Mouse (Mus musculus) bone marrow macrophage, adult 2 months (primary cell): ENCODE results near the gene Ckap2l. TPM values are rescaled to one million over a fixed set of nuclear protein-coding genes. Genes with fewer than 3 reads are reported as not detected.

Experiments
- H3K27ac ChIP-seq: 2 replicates; pipeline ENCODE4 v1.5.1; 2012; ENCODE audit warnings: low read depth, low read length; ENCODE audit not compliant: insufficient read depth
- H3K4me1 ChIP-seq: 2 replicates; pipeline ENCODE4 v1.6.1; 2012; ENCODE audit warnings: low read length; ENCODE audit not compliant: control insufficient read depth, insufficient read depth
- H3K4me3 ChIP-seq: 2 replicates; pipeline ENCODE4 v1.5.1; 2012; ENCODE audit warnings: mild to moderate bottlenecking, low read length, moderate library complexity; ENCODE audit not compliant: insufficient read depth
- CTCF ChIP-seq: IDR thresholded peaks from 2 replicates; pipeline ENCODE4 v1.5.1; 2012; ENCODE audit warnings: low read depth, mild to moderate bottlenecking, low read length, moderate library complexity
- POLR2A ChIP-seq: IDR thresholded peaks from 2 replicates; pipeline ENCODE4 v1.6.1; 2012; ENCODE audit warnings: mild to moderate bottlenecking, low read depth, low read length, borderline replicate concordance
- polyA plus RNA-seq: library from polyadenylated mRNA; stranded (reverse); fragments of >200 nt; gene quantifications from 2 replicates; pipeline ENCODE4 v1.2.4, GENCODE M21; 2012; ENCODE audit not compliant: missing spikeins, insufficient read depth, insufficient read length

The Ckap2l gene
- 22.2 and 24.5 TPM in 2 replicates for polyA plus RNA-seq

DNA sequence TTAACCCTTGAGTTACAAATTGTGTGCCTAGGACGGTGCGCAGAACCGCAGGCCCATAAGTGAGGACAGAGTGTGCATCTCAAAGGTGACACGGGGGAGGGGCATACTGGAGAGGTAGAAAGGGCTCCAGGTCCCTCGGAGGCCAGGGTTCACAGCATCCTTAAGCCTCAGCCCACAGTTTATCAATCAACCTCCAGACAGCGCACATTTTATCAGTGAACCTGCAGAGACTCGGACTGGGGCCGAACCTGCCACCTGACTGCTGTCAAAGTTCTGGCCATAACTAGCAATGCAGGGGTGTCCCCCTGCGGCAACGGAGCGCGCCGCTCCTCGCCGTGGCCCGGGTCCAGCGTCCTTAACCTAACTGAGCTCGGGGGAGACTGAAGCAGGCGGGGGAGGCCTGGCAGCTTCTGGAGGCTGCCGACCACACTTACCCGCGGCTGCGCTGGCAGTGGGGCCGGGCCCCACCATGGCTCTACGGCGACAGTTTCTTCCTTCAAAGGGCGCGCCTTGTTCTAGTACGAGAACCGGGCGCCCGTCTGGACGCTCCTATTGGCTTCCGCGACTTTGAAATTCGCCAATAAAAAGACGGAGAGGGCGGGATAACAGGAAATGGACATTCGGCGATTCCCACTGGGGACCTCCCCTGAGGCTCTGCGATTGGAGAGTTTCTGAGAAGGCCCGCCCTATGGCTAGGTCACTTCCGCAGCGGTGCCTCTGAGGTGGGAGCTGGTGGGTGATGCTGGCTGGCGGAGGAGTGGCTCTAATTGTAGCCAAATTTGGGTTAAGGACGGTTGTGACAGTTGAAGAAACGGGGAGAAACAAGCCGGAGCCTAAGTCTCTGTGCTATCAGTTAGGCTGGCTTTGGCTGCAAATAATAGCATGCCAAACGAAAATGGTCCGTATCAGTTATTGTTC, at the start of gene Ckap2l:
Gene Ckap2l (minus strand): TSS at position 542 of the 918 bp plus-strand sequence.
- peaks cover 4% of the 10 kb centered on the region; the same call in 1 of the 2 replicates for H3K4me1 ChIP-seq
- H3K4me3 ChIP-seq = peak within 1 kb of the TSS; percentile 90
- TF ChIP-seq POLR2A (no peak), CTCF (no peak)
- peak within 1 kb of the TSS; percentile 79 for H3K27ac ChIP-seq

DNA sequence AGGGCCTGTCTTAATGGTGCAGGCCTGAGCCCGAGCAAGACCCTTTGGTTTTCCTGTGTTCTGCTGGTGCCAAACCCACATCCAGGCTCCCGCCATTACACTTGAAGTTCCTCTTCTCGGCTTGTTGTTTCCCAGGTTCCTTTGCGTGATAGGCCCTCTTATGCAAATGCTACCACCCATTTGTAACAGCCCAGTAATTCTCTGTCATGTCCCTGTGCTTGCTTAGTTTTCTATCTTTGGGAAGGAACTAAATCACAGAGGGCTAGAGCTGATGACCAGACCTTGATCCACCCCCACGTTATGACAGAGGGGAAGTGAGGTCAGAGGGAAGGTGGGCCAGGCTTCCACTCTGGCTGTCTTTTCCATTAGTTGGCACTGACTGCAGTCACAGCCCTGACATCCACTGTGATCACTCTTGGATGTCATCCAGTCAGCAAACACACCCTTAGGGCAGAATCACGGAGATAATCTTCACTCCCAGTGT, 41.2 kb upstream of the Ckap2l start:
- Histone ChIP-seq H3K4me3 (no peak overlapping the region), H3K4me1 (peaks cover 25% of the 10 kb centered on the region), H3K27ac (peak overlapping the region; percentile 67)
- TF ChIP-seq POLR2A (no peak), CTCF (no peak)

DNA sequence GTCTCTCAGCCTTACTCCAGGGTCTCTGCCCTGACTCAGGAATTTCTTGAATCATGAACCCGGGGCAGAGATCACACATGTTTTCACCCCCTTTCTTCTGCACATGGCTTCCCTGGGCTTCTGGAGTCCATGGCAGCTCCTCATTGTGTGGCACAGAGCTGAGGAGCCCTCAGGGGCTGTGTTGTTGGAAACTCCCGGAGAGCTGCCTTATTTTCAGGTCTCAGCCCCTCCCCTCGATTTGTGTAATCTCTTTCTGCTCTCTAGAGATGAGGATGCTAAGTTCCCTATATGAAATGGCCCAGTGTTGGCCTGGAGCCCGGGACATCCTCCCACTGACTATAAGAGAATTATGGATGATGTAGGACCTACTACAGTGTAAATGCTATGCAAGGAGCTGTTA, 36.5 kb upstream of the Ckap2l start:
- peaks cover 32% of the 10 kb centered on the region for H3K4me1 ChIP-seq
- TF ChIP-seq CTCF = no peak
- TF ChIP-seq POLR2A = no peak
- no peak overlapping the region for H3K4me3 ChIP-seq
- no peak overlapping the region for H3K27ac ChIP-seq

DNA sequence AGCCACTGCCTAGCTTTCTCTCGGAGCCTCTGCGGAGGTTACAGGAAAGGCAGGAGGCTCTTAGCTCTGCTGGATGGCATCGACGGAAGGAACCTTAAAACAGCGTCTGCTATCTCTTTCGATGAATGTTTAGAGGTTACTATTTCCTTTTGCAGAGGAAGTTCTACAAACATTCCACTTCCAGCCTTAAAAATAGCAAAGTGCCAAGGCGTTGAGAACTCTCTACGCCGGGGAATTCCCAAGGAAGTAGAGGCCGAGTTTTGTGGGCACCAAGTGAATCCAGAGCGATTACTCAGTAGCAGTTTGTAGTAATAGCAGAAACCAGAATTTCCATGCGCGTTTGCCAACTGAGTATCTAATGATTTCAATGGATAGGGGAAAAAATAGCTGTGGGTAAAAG, 33.5 kb upstream of the Ckap2l start:
- peaks cover 24% of the 10 kb centered on the region for H3K4me1 ChIP-seq
- H3K27ac ChIP-seq = no peak overlapping the region
- H3K4me3 ChIP-seq = no peak overlapping the region
- TF ChIP-seq CTCF (no peak), POLR2A (no peak)

DNA sequence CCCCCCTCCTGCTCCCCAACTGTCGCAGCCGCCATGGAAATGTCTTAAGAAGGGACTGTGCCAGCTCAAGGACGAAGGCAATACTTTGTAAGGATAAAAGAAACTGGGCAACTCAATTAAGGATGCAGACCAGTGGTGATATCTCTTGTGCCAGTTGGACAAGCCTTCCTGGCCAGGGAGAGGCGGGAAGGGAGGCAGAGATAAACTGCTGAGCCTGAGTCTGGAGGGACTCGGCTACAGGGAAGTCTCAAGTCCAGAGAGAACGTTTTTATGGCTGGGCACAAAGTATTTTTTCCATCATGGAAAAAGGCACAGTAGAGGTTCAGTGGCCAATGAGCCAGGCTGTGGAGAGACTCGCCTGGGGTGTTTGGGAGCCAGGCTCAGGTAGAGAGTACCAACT, 33.0 kb upstream of the Ckap2l start:
- Histone ChIP-seq H3K4me3 (no peak overlapping the region), H3K4me1 (peaks cover 24% of the 10 kb centered on the region), H3K27ac (no peak overlapping the region)
- TF ChIP-seq POLR2A = no peak

DNA sequence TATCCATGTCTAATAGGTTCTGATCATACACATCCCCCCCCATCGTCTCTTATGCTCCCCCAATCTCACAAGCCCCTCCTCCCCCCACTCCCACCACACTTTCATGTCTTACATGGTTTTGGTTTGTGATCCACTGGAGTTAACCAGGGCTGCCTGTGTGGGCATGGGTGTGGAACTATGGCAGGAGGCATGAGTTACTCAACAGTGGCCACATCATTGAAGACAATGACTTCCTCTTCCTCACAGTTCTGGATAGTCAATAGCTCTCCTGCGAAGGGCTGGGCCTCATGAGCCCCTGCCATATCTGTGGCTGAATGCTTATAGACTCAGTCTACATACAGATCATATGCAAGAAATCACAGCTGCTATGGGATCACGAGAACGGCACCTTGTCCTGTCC, 31.2 kb upstream of the Ckap2l start:
- TF ChIP-seq POLR2A = no peak
- no peak for TF ChIP-seq CTCF
- Histone ChIP-seq H3K27ac (no peak overlapping the region), H3K4me3 (no peak overlapping the region), H3K4me1 (peaks cover 22% of the 10 kb centered on the region)

DNA sequence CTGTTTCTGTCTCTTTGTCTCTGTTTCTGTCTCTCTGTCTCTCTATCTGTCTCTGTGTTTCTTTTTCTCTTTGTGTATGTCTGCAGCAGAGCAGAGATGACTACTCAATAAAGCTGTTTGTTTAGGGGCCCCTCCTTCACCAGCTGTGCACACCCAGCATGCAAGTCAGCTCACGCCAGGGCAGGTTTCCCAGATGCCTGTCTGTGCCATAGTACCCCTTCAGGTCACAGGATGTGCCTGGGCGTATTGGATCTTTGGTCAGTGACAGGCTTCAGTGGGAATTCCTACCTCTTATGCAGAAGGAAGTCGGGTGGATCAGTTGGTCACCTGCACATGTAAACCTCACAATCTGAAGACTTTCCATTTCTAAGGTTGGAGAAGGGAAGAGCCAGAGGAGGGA, 27.2 kb upstream of the Ckap2l start:
- H3K4me3 ChIP-seq = no peak overlapping the region
- H3K4me1 ChIP-seq = peaks cover 16% of the 10 kb centered on the region
- TF ChIP-seq CTCF = no peak
- H3K27ac ChIP-seq = no peak overlapping the region

DNA sequence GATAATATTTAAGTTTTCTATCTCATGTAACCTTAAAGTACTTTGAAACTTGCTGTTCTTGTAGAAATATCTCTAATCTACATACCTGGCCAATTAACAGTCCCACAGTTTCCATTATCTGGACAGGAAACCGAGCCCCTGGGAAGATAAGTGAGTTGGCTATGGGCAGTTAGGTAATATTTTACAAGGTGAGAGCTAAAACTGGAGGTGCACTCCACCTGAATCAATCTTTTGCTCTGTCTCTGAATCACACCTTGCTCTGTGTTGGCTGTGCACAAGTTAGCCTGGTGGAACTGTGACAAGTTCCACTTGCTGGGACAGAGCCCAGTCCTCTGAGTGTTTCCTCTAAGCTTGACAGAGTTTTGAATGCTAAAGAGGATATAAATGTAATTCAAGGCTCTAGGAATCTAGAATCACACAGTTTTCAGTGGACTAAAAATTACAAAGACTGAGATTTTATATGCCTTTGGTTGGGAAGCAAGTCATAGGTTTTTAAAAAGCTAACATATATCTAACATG, 25.2 kb upstream of the Ckap2l start:
- TF ChIP-seq POLR2A = no peak
- no peak for TF ChIP-seq CTCF
- Histone ChIP-seq H3K27ac (no peak overlapping the region), H3K4me1 (peaks cover 18% of the 10 kb centered on the region), H3K4me3 (no peak overlapping the region)

DNA sequence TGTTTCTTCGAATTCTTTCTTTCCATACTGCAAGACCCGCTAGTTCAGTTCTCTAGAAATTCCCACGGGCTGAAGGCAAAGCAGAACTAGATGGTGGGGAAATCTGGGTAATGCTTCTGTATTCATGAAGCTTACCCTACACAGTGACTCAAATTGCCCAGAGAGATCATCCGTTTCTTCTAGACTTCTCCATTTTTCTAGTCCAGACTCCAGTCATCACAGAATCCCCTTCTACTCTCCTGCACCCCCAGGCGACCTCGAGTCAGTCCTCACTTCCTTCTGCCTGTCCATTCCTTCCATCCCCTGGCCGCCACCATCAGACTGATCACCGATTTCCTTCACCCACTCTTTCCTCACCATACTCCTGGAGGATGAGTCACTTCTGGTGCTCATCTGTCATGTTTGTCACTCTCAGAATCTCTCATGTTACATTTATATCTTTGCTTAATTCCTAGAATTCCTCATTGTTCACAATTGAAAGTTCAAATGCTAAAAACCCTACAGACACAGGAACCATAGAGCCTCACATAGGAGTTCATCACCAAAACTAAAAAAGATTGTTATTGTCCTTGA, 23.1 kb upstream of the Ckap2l start:
- H3K27ac ChIP-seq = 0 out of 2 replicates have a peak overlapping the region, but pooled peaks have one; percentile 11
- TF ChIP-seq POLR2A = no peak
- H3K4me1 ChIP-seq = peaks cover 26% of the 10 kb centered on the region
- no peak overlapping the region for H3K4me3 ChIP-seq

DNA sequence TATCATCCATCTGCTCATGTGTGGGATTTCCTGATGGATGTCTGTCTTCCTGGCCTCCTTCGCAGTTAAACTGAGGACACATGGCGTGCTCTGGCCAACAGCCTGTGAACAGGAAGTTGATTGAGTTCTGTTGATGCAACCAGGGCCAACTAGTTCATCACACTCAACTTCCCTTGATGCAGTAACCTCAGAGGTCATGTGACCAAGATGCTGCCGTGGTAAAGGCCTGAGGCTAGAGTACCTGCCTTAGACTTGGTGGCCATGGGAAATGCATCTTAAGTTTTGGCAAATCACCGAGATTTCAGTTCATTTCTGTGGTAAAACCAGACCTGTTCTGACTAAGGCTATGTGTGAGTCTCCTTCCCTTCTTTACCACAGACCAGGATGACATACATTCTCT, 18.8 kb upstream of the Ckap2l start:
- H3K4me1 ChIP-seq = peaks cover 40% of the 10 kb centered on the region
- no peak for TF ChIP-seq CTCF

More for the DNA sequence above, 18.8 kb upstream of the Ckap2l start:
- Histone ChIP-seq H3K27ac (no peak overlapping the region), H3K4me3 (no peak overlapping the region)
